Mouse (Mus musculus): ENCODE data around the gene Eef2. TPM values are rescaled to one million over a fixed set of nuclear protein-coding genes. Genes with fewer than 3 reads are reported as not detected.

The Eef2 gene
- polyA plus RNA-seq, 1 experiment: 1,952 TPM

DNA sequence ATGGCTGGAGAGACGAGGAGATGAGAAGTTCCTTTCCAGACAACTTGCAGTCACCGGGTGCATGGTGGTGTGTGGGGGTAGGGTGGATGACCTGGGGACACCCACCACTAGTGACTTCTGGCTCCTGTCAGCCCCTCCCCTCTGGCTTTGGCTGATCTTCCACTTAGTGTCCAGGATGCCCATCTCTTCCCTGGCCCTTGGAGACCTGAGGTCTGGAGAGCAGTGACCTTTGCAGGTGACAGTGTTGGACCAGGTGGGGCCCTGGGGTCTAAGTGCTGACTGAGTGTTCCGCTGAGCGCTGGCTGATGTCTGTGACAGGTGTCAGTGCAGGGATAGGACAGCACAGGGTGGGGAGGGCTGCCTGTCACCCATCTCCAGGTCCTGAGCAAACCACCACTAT, 18.9 kb downstream of the Eef2 start:
- DNase-seq (ENCODE audit: low read depth): no peak
- TF ChIP-seq CTCF (IDR thresholded peaks at IDR 0.05; ENCODE audit: borderline replicate concordance, extremely low read depth, insufficient read depth, insufficient read length) (no peak), POLR2A (IDR thresholded peaks at IDR 0.05; ENCODE audit: borderline replicate concordance, extremely low read depth, insufficient read depth, insufficient read length, poor library complexity, severe bottlenecking) (no peak)

- DNase-seq (ENCODE audit: low read depth): no peak
- TF ChIP-seq CTCF (IDR thresholded peaks at IDR 0.05; ENCODE audit: borderline replicate concordance, extremely low read depth, insufficient read depth, insufficient read length): no peak
- no peak for TF ChIP-seq POLR2A (IDR thresholded peaks at IDR 0.05; ENCODE audit: borderline replicate concordance, extremely low read depth, insufficient read depth, insufficient read length, poor library complexity, severe bottlenecking)
These were observed 20.1 kb downstream of the Eef2 start for GRCm38 (mm10) chr10:81196470-81197065.

- TF ChIP-seq CTCF (IDR thresholded peaks at IDR 0.05; ENCODE audit: borderline replicate concordance, extremely low read depth, insufficient read depth, insufficient read length) (no peak), POLR2A (IDR thresholded peaks at IDR 0.05; ENCODE audit: borderline replicate concordance, extremely low read depth, insufficient read depth, insufficient read length, poor library complexity, severe bottlenecking) (no peak)
- DNase-seq (ENCODE audit: low read depth): no peak
These were observed 20.9 kb downstream of the Eef2 start for GRCm38 (mm10) chr10:81197305-81197704.

DNA sequence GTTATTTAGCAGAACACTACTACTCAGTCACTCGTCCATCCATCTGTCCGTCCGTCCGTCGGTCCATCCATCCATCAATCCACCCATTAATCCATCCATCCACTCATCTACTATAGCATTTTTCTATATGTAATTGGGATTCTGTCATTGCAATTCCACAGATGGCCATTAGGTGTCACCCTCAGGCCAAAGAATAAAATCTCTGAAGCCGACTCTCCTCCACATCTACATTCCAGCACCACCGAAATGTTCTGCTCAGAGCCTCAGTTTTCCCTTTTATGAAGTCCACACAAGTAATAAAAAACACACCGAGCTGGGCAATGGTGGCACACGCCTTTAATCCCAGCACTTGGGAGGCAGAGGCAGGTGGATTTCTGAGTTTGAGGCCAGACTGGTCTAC, 21.8 kb downstream of the Eef2 start:
- TF ChIP-seq CTCF (IDR thresholded peaks at IDR 0.05; ENCODE audit: borderline replicate concordance, extremely low read depth, insufficient read depth, insufficient read length) (peak; percentile 74; the same call in 1 of the 2 replicates), POLR2A (IDR thresholded peaks at IDR 0.05; ENCODE audit: borderline replicate concordance, extremely low read depth, insufficient read depth, insufficient read length, poor library complexity, severe bottlenecking) (no peak)
- peak; percentile 74 for DNase-seq (ENCODE audit: low read depth)

DNA sequence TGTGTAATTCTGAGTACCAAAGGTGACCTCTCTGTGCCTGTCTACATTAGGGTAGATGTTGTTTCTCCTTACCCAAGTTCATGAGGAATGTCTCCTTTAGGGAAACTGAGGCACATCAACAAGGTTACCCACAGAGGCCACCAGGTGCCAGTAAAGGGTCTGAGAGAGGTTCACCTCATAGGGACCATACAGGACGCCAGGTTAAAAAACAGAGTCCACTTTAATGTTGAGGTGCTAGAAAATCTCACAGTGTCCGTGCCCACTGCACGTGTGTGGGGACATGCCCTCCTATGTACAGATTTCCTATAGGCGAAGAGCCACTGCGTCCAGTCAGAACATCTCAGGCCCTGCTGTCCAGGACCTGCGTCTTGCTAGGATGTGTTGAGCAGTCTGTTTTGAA, 22.6 kb downstream of the Eef2 start:
- TF ChIP-seq POLR2A (IDR thresholded peaks at IDR 0.05; ENCODE audit: borderline replicate concordance, extremely low read depth, insufficient read depth, insufficient read length, poor library complexity, severe bottlenecking): no peak
- TF ChIP-seq CTCF (IDR thresholded peaks at IDR 0.05; ENCODE audit: borderline replicate concordance, extremely low read depth, insufficient read depth, insufficient read length): no peak
- DNase-seq (ENCODE audit: low read depth): no peak

- no peak for TF ChIP-seq CTCF (IDR thresholded peaks at IDR 0.05; ENCODE audit: borderline replicate concordance, extremely low read depth, insufficient read depth, insufficient read length)
- no peak for TF ChIP-seq POLR2A (IDR thresholded peaks at IDR 0.05; ENCODE audit: borderline replicate concordance, extremely low read depth, insufficient read depth, insufficient read length, poor library complexity, severe bottlenecking)
- DNase-seq (ENCODE audit: low read depth): no peak
These were observed 23.7 kb downstream of the Eef2 start for GRCm38 (mm10) chr10:81200141-81200540.

DNA sequence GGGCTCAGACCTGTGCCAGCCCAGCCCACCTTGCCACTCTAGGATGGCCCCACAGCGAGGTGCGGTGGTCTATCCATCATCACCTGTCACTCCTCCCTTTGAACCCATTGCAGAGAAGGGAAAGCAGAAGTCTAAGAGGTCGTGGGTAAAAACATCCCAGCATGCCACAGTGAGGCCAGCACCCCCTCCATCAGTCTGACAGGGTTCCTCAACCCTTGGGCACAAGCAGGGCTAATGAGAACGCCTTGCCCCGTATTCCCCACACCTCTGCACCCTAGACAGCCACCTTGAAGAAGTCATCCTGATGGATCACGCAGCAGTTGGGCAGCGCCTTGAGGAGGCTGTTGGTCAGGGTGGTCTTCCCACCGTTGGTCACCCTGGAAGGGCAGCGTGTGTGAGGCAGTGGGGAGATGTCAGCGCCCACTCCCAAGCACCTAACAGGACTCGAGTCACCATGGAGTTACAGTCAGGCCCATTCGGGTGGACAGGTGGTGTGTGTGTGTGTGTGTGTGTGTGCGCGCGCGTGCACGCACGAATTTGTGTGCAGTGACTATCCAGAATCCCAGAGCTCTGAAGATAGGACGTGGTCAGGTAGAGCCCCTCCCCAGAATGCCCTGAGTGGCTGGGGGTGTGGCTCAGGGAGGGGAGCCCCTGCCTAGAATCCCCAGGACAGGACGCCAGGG, 24.3 kb downstream of the Eef2 start:
- no peak for DNase-seq (ENCODE audit: low read depth)
- TF ChIP-seq CTCF (IDR thresholded peaks at IDR 0.05; ENCODE audit: borderline replicate concordance, extremely low read depth, insufficient read depth, insufficient read length) (no peak), POLR2A (IDR thresholded peaks at IDR 0.05; ENCODE audit: borderline replicate concordance, extremely low read depth, insufficient read depth, insufficient read length, poor library complexity, severe bottlenecking) (no peak)

- no peak for TF ChIP-seq POLR2A (IDR thresholded peaks at IDR 0.05; ENCODE audit: borderline replicate concordance, extremely low read depth, insufficient read depth, insufficient read length, poor library complexity, severe bottlenecking)
- no peak for TF ChIP-seq CTCF (IDR thresholded peaks at IDR 0.05; ENCODE audit: borderline replicate concordance, extremely low read depth, insufficient read depth, insufficient read length)
- DNase-seq (ENCODE audit: low read depth): no peak
These were observed 25.7 kb downstream of the Eef2 start, which contains the start of gene Nmrk2 for GRCm38 (mm10) chr10:81201807-81202758. Gene Nmrk2 (minus strand): TSS chr10:81202051.

GRCm38 (mm10) chr10:81202978-81203720, 26.7 kb downstream of the Eef2 start:
- no peak for DNase-seq (ENCODE audit: low read depth)

GRCm38 (mm10) chr10:81204137-81204536, 27.7 kb downstream of the Eef2 start:
- no peak for DNase-seq (ENCODE audit: low read depth)
- no peak for TF ChIP-seq CTCF (IDR thresholded peaks at IDR 0.05; ENCODE audit: borderline replicate concordance, extremely low read depth, insufficient read depth, insufficient read length)
- TF ChIP-seq POLR2A (IDR thresholded peaks at IDR 0.05; ENCODE audit: borderline replicate concordance, extremely low read depth, insufficient read depth, insufficient read length, poor library complexity, severe bottlenecking): no peak

More at GRCm38 (mm10) chr10:81202978-81203720, 26.7 kb downstream of the Eef2 start:
- TF ChIP-seq POLR2A (IDR thresholded peaks at IDR 0.05; ENCODE audit: borderline replicate concordance, extremely low read depth, insufficient read depth, insufficient read length, poor library complexity, severe bottlenecking) (no peak), CTCF (IDR thresholded peaks at IDR 0.05; ENCODE audit: borderline replicate concordance, extremely low read depth, insufficient read depth, insufficient read length) (no peak)

Data from brain, embryonic 14.5 days (tissue).